Mouse (Mus musculus) lung, embryonic 14.5 days (tissue): Measurements from ENCODE around the gene Tbx10. TPM values are rescaled to one million over a fixed set of nuclear protein-coding genes. Genes with fewer than 3 reads are reported as not detected.
"Not testable (repeated sequence)": the region's sequence is repeated elsewhere in the genome, so short reads cannot be mapped to it uniquely, and the experiment has no call there.

Experiments
- ATAC-seq: fragments of 200-750 bp; cut with Nextera tagmentation; 2 replicates; pipeline ENCODE4 v1.8.0; 2017; ENCODE audit warnings: mild to moderate bottlenecking, moderate TSS enrichment, moderate library complexity; ENCODE audit not compliant: insufficient read depth
- DNase-seq: peaks from one replicate; pipeline ENCODE4 v3.0.0-alpha.2; 2015
- H3K27ac ChIP-seq: fragments of 300-500 bp; sonication (generic); 2 replicates; pipeline ENCODE4 v1.5.1; 2014; ENCODE audit warnings: low read depth, mild to moderate bottlenecking, moderate library complexity
- H3K27me3 ChIP-seq: fragments of 300-500 bp; sonication (generic); 2 replicates; pipeline ENCODE4 v1.6.1; 2014; ENCODE audit warnings: low read length, control low read depth; ENCODE audit not compliant: insufficient read depth
- H3K36me3 ChIP-seq: fragments of 300-500 bp; sonication (generic); 2 replicates; pipeline ENCODE4 v1.6.1; 2014; ENCODE audit warnings: control low read depth; ENCODE audit not compliant: insufficient read depth
- H3K4me1 ChIP-seq: fragments of 300-500 bp; sonication (generic); 2 replicates; pipeline ENCODE4 v1.6.1; 2014; ENCODE audit warnings: antibody characterized with exemption, control low read depth; ENCODE audit not compliant: insufficient read depth
- H3K4me2 ChIP-seq: fragments of 300-500 bp; sonication (generic); 2 replicates; pipeline ENCODE4 v1.6.1; 2014; ENCODE audit warnings: mild to moderate bottlenecking
- H3K4me3 ChIP-seq: fragments of 300-500 bp; sonication (generic); 2 replicates; pipeline ENCODE4 v1.5.1; 2014; ENCODE audit warnings: low read depth, low read length
- H3K9ac ChIP-seq: fragments of 300-500 bp; sonication (generic); 2 replicates; pipeline ENCODE4 v1.6.1; 2014
- H3K9me3 ChIP-seq: fragments of 300-500 bp; sonication (generic); 2 replicates; pipeline ENCODE4 v1.6.1; 2016; ENCODE audit warnings: low read depth, low read length, control low read depth
- CTCF ChIP-seq: IDR thresholded peaks from 2 replicates; pipeline ENCODE4 v1.5.1; 2016; ENCODE audit warnings: antibody characterized with exemption, low read depth
- WGBS: fragments of 180-500 bp; shearing (Covaris S2); extraction: QIAGEN DNeasy Blood & Tissue Kit; methylation state at CpG from one replicate; pipeline ENCODE4 v1.1.7; 2014; 5-methylcytosine and 5-hydroxymethylcytosine counted together
- polyA plus RNA-seq: library from polyadenylated mRNA; unstranded; fragments of >200 nt; fragmentation: Nextera tagmentation; extraction: Ambion mirVana; gene quantifications from 2 replicates; pipeline ENCODE4 v1.2.1, GENCODE M21; 2014

Tbx10 gene
- polyA plus RNA-seq, 1 experiment from 2014 or later, result not detected

- Histone ChIP-seq H3K27ac (no peak overlapping the region), H3K27me3 (no peaks in the 10 kb centered on the region), H3K9ac (no peak overlapping the region), H3K4me2 (no peak overlapping the region), H3K9me3 (no peaks in the 10 kb centered on the region), H3K36me3 (no peaks in the 10 kb centered on the region), H3K4me1 (no peaks in the 10 kb centered on the region), H3K4me3 (no peak overlapping the region)
- ATAC-seq (no peak), DNase-seq (peak; percentile 7)
- 63% methylated on average over 5 of the region's 5 CpGs for WGBS
- TF ChIP-seq CTCF, result no peak
Observed at GRCm38 (mm10) chr19:3960211-3960610, 32.3 kb upstream of the Tbx10 start.

GRCm38 (mm10) chr19:3961805-3962204 is 30.7 kb upstream of the Tbx10 start:
- H3K4me2 ChIP-seq, H3K27me3 ChIP-seq, H3K9ac ChIP-seq, H3K4me1 ChIP-seq, ATAC-seq, H3K36me3 ChIP-seq, H3K4me3 ChIP-seq, DNase-seq, H3K9me3 ChIP-seq, H3K27ac ChIP-seq: not testable (repeated sequence)
- WGBS, result 54% methylated on average over 6 of the region's 6 CpGs

GRCm38 (mm10) chr19:3962469-3962868 is 30.1 kb upstream of the Tbx10 start:
- no peak overlapping the region for H3K9ac ChIP-seq
- 12% methylated on average over 2 of the region's 2 CpGs for WGBS
- no peak overlapping the region for H3K4me3 ChIP-seq

GRCm38 (mm10) chr19:3964030-3964429 is 28.5 kb upstream of the Tbx10 start:
- ATAC-seq (no peak), DNase-seq (no peak)
- no peaks in the 10 kb centered on the region for H3K36me3 ChIP-seq
- no peak overlapping the region for H3K4me3 ChIP-seq
- H3K27me3 ChIP-seq, result no peaks in the 10 kb centered on the region
- no peaks in the 10 kb centered on the region for H3K9me3 ChIP-seq
- no peak overlapping the region for H3K4me2 ChIP-seq
- no peaks in the 10 kb centered on the region for H3K4me1 ChIP-seq
- 63% methylated on average over 4 of the region's 4 CpGs for WGBS
- no peak for TF ChIP-seq CTCF
- no peak overlapping the region for H3K27ac ChIP-seq
- H3K9ac ChIP-seq, result no peak overlapping the region

More at GRCm38 (mm10) chr19:3962469-3962868, 30.1 kb upstream of the Tbx10 start:
- no peaks in the 10 kb centered on the region for H3K27me3 ChIP-seq
- H3K9me3 ChIP-seq, result no peaks in the 10 kb centered on the region
- no peaks in the 10 kb centered on the region for H3K36me3 ChIP-seq
- no peaks in the 10 kb centered on the region for H3K4me1 ChIP-seq
- no peak overlapping the region for H3K27ac ChIP-seq
- H3K4me2 ChIP-seq, result no peak overlapping the region
- peak; percentile 32; the same call in 1 of the 2 replicates for TF ChIP-seq CTCF
- DNase-seq (peak; percentile 35), ATAC-seq (no peak)

GRCm38 (mm10) chr19:3966330-3967075 is 26.0 kb upstream of the Tbx10 start:
- H3K4me2 ChIP-seq, result no peak overlapping the region
- peak; percentile 53 for TF ChIP-seq CTCF
- DNase-seq, result no peak
- no peaks in the 10 kb centered on the region for H3K9me3 ChIP-seq
- no peak overlapping the region for H3K9ac ChIP-seq
- no peaks in the 10 kb centered on the region for H3K4me1 ChIP-seq
- ATAC-seq, result no peak
- no peaks in the 10 kb centered on the region for H3K27me3 ChIP-seq
- H3K36me3 ChIP-seq, result no peaks in the 10 kb centered on the region
- no peak overlapping the region for H3K27ac ChIP-seq
- 61% methylated on average over 11 of the region's 11 CpGs for WGBS
- H3K4me3 ChIP-seq, result no peak overlapping the region

- Histone ChIP-seq H3K27me3 (no peaks in the 10 kb centered on the region), H3K4me1 (no peaks in the 10 kb centered on the region), H3K9me3 (no peaks in the 10 kb centered on the region), H3K27ac (no peak overlapping the region), H3K4me3 (no peak overlapping the region), H3K9ac (no peak overlapping the region), H3K4me2 (no peak overlapping the region), H3K36me3 (no peaks in the 10 kb centered on the region)
- TF ChIP-seq CTCF, result no peak
- 36% methylated on average over 3 of the region's 3 CpGs for WGBS
- no peak for ATAC-seq
- DNase-seq, result no peak
Observed at GRCm38 (mm10) chr19:3967258-3967657, 25.3 kb upstream of the Tbx10 start.

- ATAC-seq (no peak), DNase-seq (peak; percentile 38)
- TF ChIP-seq CTCF, result no peak
- Histone ChIP-seq H3K4me1 (no peaks in the 10 kb centered on the region), H3K4me2 (no peak within 1 kb of the TSS), H3K27me3 (no peaks in the 10 kb centered on the region), H3K4me3 (no peak within 1 kb of the TSS), H3K9me3 (no peaks in the 10 kb centered on the region), H3K36me3 (no peaks in the 10 kb centered on the region), H3K27ac (no peak within 1 kb of the TSS), H3K9ac (no peak within 1 kb of the TSS)
- 24% methylated on average over 9 of the region's 9 CpGs for WGBS
Observed at GRCm38 (mm10) chr19:3972229-3972628, 20.3 kb upstream of the Tbx10 start, which contains the start of gene Aldh3b2. TSS of gene Aldh3b2 (plus strand) at chr19:3972328.

GRCm38 (mm10) chr19:3974608-3975007 is 17.9 kb upstream of the Tbx10 start:
- not testable (repeated sequence) for H3K9ac ChIP-seq, ATAC-seq, H3K27ac ChIP-seq, H3K36me3 ChIP-seq, H3K9me3 ChIP-seq, H3K4me1 ChIP-seq, H3K27me3 ChIP-seq, H3K4me3 ChIP-seq, H3K4me2 ChIP-seq, DNase-seq
- 57% methylated on average over 6 of the region's 6 CpGs for WGBS
